Mouse (Mus musculus): ENCODE measurements around the gene Nuak1. TPM values are rescaled to one million over a fixed set of nuclear protein-coding genes. Genes with fewer than 3 reads are reported as not detected.

Nuak1 gene
- total and polyA plus RNA-seq, 3 experiments: 1.1 to 2.2 TPM; not detected in 1

DNA sequence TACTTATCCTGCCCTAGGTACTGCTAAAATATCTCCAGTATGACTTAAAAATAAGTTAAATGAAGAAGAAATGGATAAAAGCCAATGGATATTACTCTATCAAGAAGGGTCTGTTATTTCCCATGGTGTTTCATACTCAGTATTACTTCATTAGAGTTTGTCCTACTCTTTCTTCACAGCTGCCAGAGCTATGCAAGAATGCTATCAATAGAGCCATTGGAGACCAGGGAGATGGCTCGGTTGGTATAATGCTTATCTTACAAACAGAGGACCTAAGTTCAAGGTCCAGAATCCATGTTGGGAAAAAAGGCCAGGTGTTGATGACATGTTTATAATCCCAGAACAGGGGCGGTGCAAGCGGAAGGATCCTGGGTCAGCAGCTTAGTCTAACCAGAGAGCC is 72.2 kb downstream of the Nuak1 start:
- H3K4me1 ChIP-seq (ENCODE audit: control insufficient read depth in 1 of 2, insufficient read depth in 2 of 2, low read length in 2 of 2): no peaks in the 10 kb centered on the region
- no peaks in the 10 kb centered on the region for H3K79me2 ChIP-seq (ENCODE audit: control insufficient read depth, insufficient read depth, low read length, poor library complexity)
- no peak for DNase-seq (ENCODE audit: low read depth, low spot score)
- no peak overlapping the region for H3K9ac ChIP-seq (ENCODE audit: control insufficient read depth, low read depth, low read length, poor library complexity, severe bottlenecking)
- TF ChIP-seq E2F4 (IDR thresholded peaks at IDR 0.05; ENCODE audit: borderline replicate concordance, low read depth, low read length) (no peak), EP300 (IDR thresholded peaks at IDR 0.05; ENCODE audit: low read depth in 1 of 2, low read length in 2 of 2) (no peak), MYB (IDR thresholded peaks at IDR 0.05; ENCODE audit: low read depth, low read length) (no peak), POLR2AphosphoS2 (IDR thresholded peaks at IDR 0.05; ENCODE audit: low read length) (no peak), MAX (IDR thresholded peaks at IDR 0.05; ENCODE audit: low read length) (no peak), GATA1 (IDR thresholded peaks at IDR 0.05; ENCODE audit: low read depth, low read length) (no peak)
- no peak overlapping the region for H3K27ac ChIP-seq (ENCODE audit: control insufficient read depth, low read depth, low read length)
- no peak overlapping the region for H3K4me3 ChIP-seq (ENCODE audit: control insufficient read depth in 1 of 2, insufficient read depth in 1 of 2, low read depth in 2 of 2, low read length in 2 of 2)
- H3K27me3 ChIP-seq (ENCODE audit: control insufficient read depth in 1 of 2, insufficient read depth in 2 of 2, low read length in 2 of 2): no peaks in the 10 kb centered on the region; a peak in 1 of 4 replicates
- H3K9me3 ChIP-seq (replicated peaks; ENCODE audit: insufficient read depth, low read length): no peaks in the 10 kb centered on the region
- H3K36me3 ChIP-seq (ENCODE audit: control insufficient read depth in 1 of 2, insufficient read depth in 2 of 2, low read length in 2 of 2): no peaks in the 10 kb centered on the region

DNA sequence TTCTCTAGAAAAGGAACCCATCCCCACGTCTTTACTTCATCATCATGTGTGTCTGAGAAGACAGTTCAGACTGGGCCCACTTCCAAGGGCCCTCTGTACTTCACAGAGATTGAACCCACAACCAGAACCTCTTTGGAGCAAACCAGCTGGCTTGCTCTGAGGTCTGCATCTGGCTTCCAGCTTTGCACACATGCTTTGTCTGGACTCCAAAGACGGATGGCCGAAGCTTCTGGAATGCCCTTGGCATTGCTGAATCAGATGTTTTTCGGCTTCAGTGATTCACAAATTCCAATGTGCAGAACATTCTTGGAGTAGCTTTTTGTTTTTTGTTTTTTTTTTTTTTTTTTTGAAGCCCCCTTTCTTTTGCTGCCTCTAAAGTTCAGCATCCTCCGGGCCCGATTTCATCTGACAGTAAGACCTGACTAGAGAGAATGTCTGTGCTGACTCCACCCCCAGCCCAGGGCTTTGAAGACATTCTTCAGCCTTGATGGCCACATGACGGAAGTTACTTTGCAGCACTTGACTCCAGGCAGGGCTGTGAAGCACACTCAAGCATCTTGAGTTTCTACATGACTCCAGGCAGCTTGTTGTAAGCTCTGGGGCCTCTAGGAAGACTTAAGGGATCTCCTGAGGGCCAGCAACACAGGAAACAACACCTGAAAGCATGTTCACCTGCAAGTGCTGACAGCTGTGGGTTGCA is 75.1 kb downstream of the Nuak1 start:
- H3K9ac ChIP-seq (ENCODE audit: control insufficient read depth, low read depth, low read length, poor library complexity, severe bottlenecking): no peak overlapping the region

GRCm38 (mm10) chr10:84363833-84364232 is 76.6 kb downstream of the Nuak1 start:
- DNase-seq (ENCODE audit: low read depth, low spot score): no peak
- Histone ChIP-seq H3K4me1 (ENCODE audit: control insufficient read depth in 1 of 2, insufficient read depth in 2 of 2, low read length in 2 of 2) (no peaks in the 10 kb centered on the region), H3K79me2 (ENCODE audit: control insufficient read depth, insufficient read depth, low read length, poor library complexity) (no peaks in the 10 kb centered on the region), H3K4me3 (ENCODE audit: control insufficient read depth in 1 of 2, insufficient read depth in 1 of 2, low read depth in 2 of 2, low read length in 2 of 2) (no peak overlapping the region), H3K9ac (ENCODE audit: control insufficient read depth, low read depth, low read length, poor library complexity, severe bottlenecking) (no peak overlapping the region), H3K27me3 (ENCODE audit: control insufficient read depth in 1 of 2, insufficient read depth in 2 of 2, low read length in 2 of 2) (no peaks in the 10 kb centered on the region; a peak in 1 of 4 replicates), H3K27ac (ENCODE audit: control insufficient read depth, low read depth, low read length) (no peak overlapping the region), H3K9me3 (replicated peaks; ENCODE audit: insufficient read depth, low read length) (no peaks in the 10 kb centered on the region), H3K36me3 (ENCODE audit: control insufficient read depth in 1 of 2, insufficient read depth in 2 of 2, low read length in 2 of 2) (no peaks in the 10 kb centered on the region)
- TF ChIP-seq BHLHE40 (IDR thresholded peaks at IDR 0.05; ENCODE audit: borderline replicate concordance, low read depth, low read length) (no peak), E2F4 (IDR thresholded peaks at IDR 0.05; ENCODE audit: borderline replicate concordance, low read depth, low read length) (no peak), ZC3H11A (IDR thresholded peaks at IDR 0.05; ENCODE audit: low read depth, low read length) (no peak)

More for the DNA sequence above, 75.1 kb downstream of the Nuak1 start:
- Histone ChIP-seq H3K4me1 (ENCODE audit: control insufficient read depth in 1 of 2, insufficient read depth in 2 of 2, low read length in 2 of 2) (no peaks in the 10 kb centered on the region), H3K9me3 (replicated peaks; ENCODE audit: insufficient read depth, low read length) (no peaks in the 10 kb centered on the region), H3K79me2 (ENCODE audit: control insufficient read depth, insufficient read depth, low read length, poor library complexity) (no peaks in the 10 kb centered on the region), H3K36me3 (ENCODE audit: control insufficient read depth in 1 of 2, insufficient read depth in 2 of 2, low read length in 2 of 2) (no peaks in the 10 kb centered on the region), H3K27ac (ENCODE audit: control insufficient read depth, low read depth, low read length) (no peak overlapping the region), H3K4me3 (ENCODE audit: control insufficient read depth in 1 of 2, insufficient read depth in 1 of 2, low read depth in 2 of 2, low read length in 2 of 2) (no peak overlapping the region), H3K27me3 (ENCODE audit: control insufficient read depth in 1 of 2, insufficient read depth in 2 of 2, low read length in 2 of 2) (no peaks in the 10 kb centered on the region; a peak in 1 of 4 replicates)
- no peak for DNase-seq (ENCODE audit: low read depth, low spot score)
- TF ChIP-seq JUND (IDR thresholded peaks at IDR 0.05; ENCODE audit: low read depth, low read length): no peak
- no peak for TF ChIP-seq NRF1 (IDR thresholded peaks at IDR 0.05; ENCODE audit: insufficient read depth, low read depth, low read length, poor library complexity, severe bottlenecking)
- TF ChIP-seq MAFK (IDR thresholded peaks at IDR 0.05; ENCODE audit: borderline replicate concordance, low read depth, low read length): no peak
- TF ChIP-seq TCF12 (IDR thresholded peaks at IDR 0.05; ENCODE audit: low read depth, low read length): no peak
- TF ChIP-seq CHD2 (IDR thresholded peaks at IDR 0.05; ENCODE audit: low read length): no peak
- no peak for TF ChIP-seq ELF1 (IDR thresholded peaks at IDR 0.05; ENCODE audit: low read depth, low read length)
- no peak for TF ChIP-seq POLR2AphosphoS2 (IDR thresholded peaks at IDR 0.05; ENCODE audit: low read length)
- no peak for TF ChIP-seq MEF2A (IDR thresholded peaks at IDR 0.05; ENCODE audit: extremely low read depth, insufficient replicate concordance, low read depth, low read length, poor library complexity, severe bottlenecking)
- no peak for TF ChIP-seq GATA1 (IDR thresholded peaks at IDR 0.05; ENCODE audit: low read depth, low read length)
- no peak for TF ChIP-seq E2F4 (IDR thresholded peaks at IDR 0.05; ENCODE audit: borderline replicate concordance, low read depth, low read length)
- no peak for TF ChIP-seq USF2 (IDR thresholded peaks at IDR 0.05; ENCODE audit: borderline replicate concordance in 1 of 2, insufficient read depth in 1 of 2, low read depth in 1 of 2, low read length in 2 of 2)
- no peak for TF ChIP-seq POLR2A (IDR thresholded peaks at IDR 0.05; ENCODE audit: control insufficient read depth in 1 of 2, insufficient read depth in 1 of 2, low read depth in 1 of 2, low read length in 2 of 2, poor library complexity in 1 of 2)
- TF ChIP-seq RCOR1 (IDR thresholded peaks at IDR 0.05; ENCODE audit: low read depth, low read length): no peak
- no peak for TF ChIP-seq GABPA (IDR thresholded peaks at IDR 0.05; ENCODE audit: low read depth, low read length)
- no peak for TF ChIP-seq MAX (IDR thresholded peaks at IDR 0.05; ENCODE audit: low read length)
- no peak for TF ChIP-seq CHD1 (IDR thresholded peaks at IDR 0.05; ENCODE audit: low read depth, low read length)
